Mouse (Mus musculus) liver, embryonic 14.5 days (tissue): ENCODE measurements around the gene Klhdc7b. TPM values are rescaled to one million over a fixed set of nuclear protein-coding genes. Genes with fewer than 3 reads are reported as not detected.

Experiments
- ATAC-seq: fragments of 200-750 bp; cut with Nextera tagmentation; 2 replicates; pipeline ENCODE4 v1.8.0; 2017; ENCODE audit warnings: moderate number of reproducible peaks, mild to moderate bottlenecking, moderate library complexity; ENCODE audit not compliant: insufficient read depth
- DNase-seq, 3 experiments: peaks; one replicate each; pipeline ENCODE4 v3.0.0-alpha.2; 2012 to 2013; ENCODE audit warnings: low read depth in 3 of 3, low spot score in 3 of 3
- H3K27ac ChIP-seq: fragments of 300-500 bp; sonication (generic); 2 replicates; pipeline ENCODE4 v1.5.1; 2014; ENCODE audit warnings: moderate library complexity, mild to moderate bottlenecking, control low read depth, inconsistent platforms
- H3K27me3 ChIP-seq: fragments of 300-500 bp; sonication (generic); 2 replicates; pipeline ENCODE4 v1.6.1; 2014; ENCODE audit warnings: mild to moderate bottlenecking, low read length, moderate library complexity; ENCODE audit not compliant: control insufficient read depth, insufficient read depth
- H3K36me3 ChIP-seq: fragments of 300-500 bp; sonication (generic); replicated peaks from 2 replicates; pipeline ENCODE4 v1.6.1; 2014; ENCODE audit warnings: low read depth; ENCODE audit not compliant: control insufficient read depth, insufficient read depth
- H3K4me1 ChIP-seq, 2 experiments: fragments of 200-500 bp in 1 of 2; fragments of 300-500 bp in 1 of 2; sonication (generic) in 1 of 2; replicated peaks; 2 replicates each; pipeline ENCODE4 v1.6.1; 2012 to 2014; ENCODE audit warnings: antibody characterized with exemption in 1 of 2, inconsistent platforms in 1 of 2, low read length in 1 of 2; ENCODE audit not compliant: control insufficient read depth in 2 of 2, insufficient read depth in 2 of 2
- H3K4me2 ChIP-seq: fragments of 300-500 bp; sonication (generic); 2 replicates; pipeline ENCODE4 v1.6.1; 2014; ENCODE audit warnings: low read depth, mild to moderate bottlenecking, control low read depth, moderate library complexity
- H3K4me3 ChIP-seq, 2 experiments: fragments of 200-500 bp in 1 of 2; fragments of 300-500 bp in 1 of 2; sonication (generic) in 1 of 2; 2 replicates each; pipeline ENCODE4 v1.5.1; 2012 to 2014; ENCODE audit warnings: low read depth in 2 of 2, low read length in 2 of 2, mild to moderate bottlenecking in 2 of 2, control low read depth in 1 of 2, inconsistent platforms in 1 of 2, moderate library complexity in 1 of 2; ENCODE audit not compliant: insufficient read depth in 1 of 2
- H3K9ac ChIP-seq: fragments of 300-500 bp; sonication (generic); replicated peaks from 2 replicates; pipeline ENCODE4 v1.6.1; 2014; ENCODE audit warnings: mild to moderate bottlenecking, control low read depth, moderate library complexity
- H3K9me3 ChIP-seq: fragments of 300-500 bp; sonication (generic); 2 replicates; pipeline ENCODE4 v1.6.1; 2016; ENCODE audit warnings: low read length, mixed read lengths; ENCODE audit not compliant: control insufficient read depth
- CTCF ChIP-seq: IDR thresholded peaks from 2 replicates; pipeline ENCODE4 v1.5.1; 2016; ENCODE audit warnings: antibody characterized with exemption, low read depth, control low read depth
- EP300 ChIP-seq: IDR thresholded peaks from 2 replicates; pipeline ENCODE4 v1.6.1; 2016; ENCODE audit warnings: antibody characterized with exemption, low read depth
- WGBS: fragments of 180-500 bp; shearing (Covaris S2); extraction: QIAGEN DNeasy Blood & Tissue Kit; methylation state at CpG from one replicate; pipeline ENCODE4 v1.1.7; 2014; ENCODE audit not compliant: insufficient replicate concordance; 5-methylcytosine and 5-hydroxymethylcytosine counted together
- polyA plus RNA-seq, 2 experiments: library from polyadenylated mRNA; depleted of rRNA in 1 of 2; stranded (reverse) in 1 of 2; unstranded in 1 of 2; fragments of >200 nt; fragmentation: Nextera tagmentation in 1 of 2; extraction: Ambion mirVana in 1 of 2; gene quantifications; 2 replicates each; pipeline versions ENCODE4 v1.2.1 to v1.2.3; 2012 to 2014

Klhdc7b gene
- polyA plus RNA-seq, 2 experiments = not detected

GRCm38 (mm10) chr15:89343325-89343724 is 41.4 kb upstream of the Klhdc7b start:
- TF ChIP-seq CTCF (peak; percentile 45), EP300 (no peak)
- Histone ChIP-seq H3K27me3 (no peaks in the 10 kb centered on the region), H3K4me2 (no peak overlapping the region), H3K4me3 (no peak overlapping the region), H3K36me3 (no peaks in the 10 kb centered on the region), H3K9me3 (no peaks in the 10 kb centered on the region), H3K4me1 (0 out of 4 replicates have a peak, but pooled peaks cover 0 to 2% of the 10 kb centered on the region in 2 experiments), H3K9ac (no peak overlapping the region), H3K27ac (no peak overlapping the region)
- no peak for ATAC-seq
- 62% methylated on average over 3 of the region's 3 CpGs for WGBS
- DNase-seq = no peak

GRCm38 (mm10) chr15:89350447-89350846 is 34.3 kb upstream of the Klhdc7b start:
- H3K4me2 ChIP-seq = no peak overlapping the region
- H3K27me3 ChIP-seq = no peaks in the 10 kb centered on the region
- ATAC-seq (no peak), DNase-seq (no peak)
- peaks cover 23% of the 10 kb centered on the region for H3K36me3 ChIP-seq
- no peak overlapping the region for H3K27ac ChIP-seq
- no peaks in the 10 kb centered on the region for H3K9me3 ChIP-seq
- TF ChIP-seq CTCF (no peak), EP300 (no peak)
- no peak overlapping the region for H3K9ac ChIP-seq
- WGBS = 70% methylated on average over 5 of the region's 5 CpGs
- no peak overlapping the region for H3K4me3 ChIP-seq
- H3K4me1 ChIP-seq = peaks cover 6 to 7% of the 10 kb centered on the region in 2 experiments; a peak in 3 of 4 replicates

GRCm38 (mm10) chr15:89351302-89351701 is 33.4 kb upstream of the Klhdc7b start:
- no peak overlapping the region for H3K9ac ChIP-seq
- H3K27me3 ChIP-seq = no peaks in the 10 kb centered on the region
- 86% methylated on average over 15 of the region's 15 CpGs for WGBS
- H3K36me3 ChIP-seq = peaks cover 23% of the 10 kb centered on the region
- TF ChIP-seq EP300 = no peak
- no peak for TF ChIP-seq CTCF
- DNase-seq (no peak), ATAC-seq (no peak)
- peaks cover 6 to 7% of the 10 kb centered on the region in 2 experiments; a peak in 3 of 4 replicates for H3K4me1 ChIP-seq
- no peaks in the 10 kb centered on the region for H3K9me3 ChIP-seq
- H3K4me3 ChIP-seq = no peak overlapping the region
- no peak overlapping the region for H3K4me2 ChIP-seq
- H3K27ac ChIP-seq = no peak overlapping the region

GRCm38 (mm10) chr15:89352054-89352453 is 32.7 kb upstream of the Klhdc7b start:
- H3K4me3 ChIP-seq = no peak overlapping the region
- H3K9ac ChIP-seq = no peak overlapping the region
- H3K4me1 ChIP-seq = peaks cover 7 to 8% of the 10 kb centered on the region in 2 experiments; a peak in 3 of 4 replicates
- H3K4me2 ChIP-seq = no peak overlapping the region
- no peak for DNase-seq
- H3K27ac ChIP-seq = no peak overlapping the region
- TF ChIP-seq EP300 = no peak
- no peak for TF ChIP-seq CTCF
- H3K27me3 ChIP-seq = no peaks in the 10 kb centered on the region
- H3K9me3 ChIP-seq = no peaks in the 10 kb centered on the region
- WGBS = 92% methylated on average over 14 of the region's 14 CpGs
- peaks cover 23% of the 10 kb centered on the region for H3K36me3 ChIP-seq
- ATAC-seq = no peak

- no peak for TF ChIP-seq EP300
- no peak for TF ChIP-seq CTCF
- WGBS = 91% methylated on average over 12 of the region's 12 CpGs
- peaks cover 23% of the 10 kb centered on the region for H3K36me3 ChIP-seq
These were observed 31.9 kb upstream of the Klhdc7b start for GRCm38 (mm10) chr15:89352795-89353194.

More at GRCm38 (mm10) chr15:89352795-89353194, 31.9 kb upstream of the Klhdc7b start:
- Histone ChIP-seq H3K4me1 (peaks cover 9 to 14% of the 10 kb centered on the region in 2 experiments), H3K4me3 (no peak overlapping the region), H3K9me3 (no peaks in the 10 kb centered on the region), H3K9ac (no peak overlapping the region), H3K27ac (no peak overlapping the region), H3K4me2 (no peak overlapping the region), H3K27me3 (no peaks in the 10 kb centered on the region)
- no peak for DNase-seq
- no peak for ATAC-seq
